Mouse (Mus musculus) adrenal gland, postnatal 4 days (tissue): ENCODE results near the gene Vav3. TPM values are rescaled to one million over a fixed set of nuclear protein-coding genes. Genes with fewer than 3 reads are reported as not detected.

Experiments used
- DNase-seq, 2 experiments: peaks; one replicate each; pipeline ENCODE4 v3.0.0; 2021 to 2022; ENCODE audit warnings: low spot score in 2 of 2, mixed read lengths in 2 of 2
- total RNA-seq, 2 experiments: library from RNA; stranded (reverse); gene quantifications; 2 replicates each; pipeline ENCODE4 v1.2.3; 2021

Gene Vav3
- total RNA-seq, 2 experiments from 2014 or later: 5.2 to 7.4 TPM

- DNase-seq: no peak
These were observed 332.5 kb downstream of the Vav3 start for GRCm38 (mm10) chr3:109672925-109673324.

- DNase-seq: no peak
These were observed 339.8 kb downstream of the Vav3 start for GRCm38 (mm10) chr3:109680281-109680680.

GRCm38 (mm10) chr3:109681863-109682262 lies 341.4 kb downstream of the Vav3 start:
- no peak for DNase-seq

GRCm38 (mm10) chr3:109683608-109684295 lies 343.3 kb downstream of the Vav3 start:
- no peak for DNase-seq

- no peak for DNase-seq
These were observed 350.1 kb downstream of the Vav3 start for GRCm38 (mm10) chr3:109690566-109690965.

GRCm38 (mm10) chr3:109692613-109693012 lies 352.2 kb downstream of the Vav3 start:
- no peak for DNase-seq

GRCm38 (mm10) chr3:109701301-109701700 lies 360.8 kb downstream of the Vav3 start:
- no peak for DNase-seq

GRCm38 (mm10) chr3:109707786-109708460 lies 367.5 kb downstream of the Vav3 start:
- no peak for DNase-seq

- no peak for DNase-seq
These were observed 371.3 kb downstream of the Vav3 start for GRCm38 (mm10) chr3:109711751-109712150.

- DNase-seq: no peak
These were observed 374.0 kb downstream of the Vav3 start for GRCm38 (mm10) chr3:109714476-109714875.

GRCm38 (mm10) chr3:109721753-109722152 lies 381.3 kb downstream of the Vav3 start:
- DNase-seq: no peak

GRCm38 (mm10) chr3:109726776-109727175 lies 386.3 kb downstream of the Vav3 start:
- no peak for DNase-seq

- no peak for DNase-seq
These were observed 391.3 kb downstream of the Vav3 start for GRCm38 (mm10) chr3:109731592-109732230.

- DNase-seq: no peak
These were observed 392.1 kb downstream of the Vav3 start for GRCm38 (mm10) chr3:109732327-109733182.

Other genes starting within 250 kb of the Vav3 start
- gene Slc25a24, start 217.5 kb upstream of the Vav3 start, total RNA-seq: 10 to 100 TPM; 34.7 to 35.6 TPM